ENCODE assay signal across 7 mouse cellular contexts in genomic region chr10:21686060-21686459, GRCm38 (mm10).
DNase-seq lines count a peak whose midpoint lies in the region; ATAC-seq and TF ChIP-seq lines count a peak whose summit lies in the region.

No protein-coding gene starts in this region.

- H3K36me3 ChIP-seq in intestine, embryonic 14.5 days (ENCODE audit: control insufficient read depth, insufficient read depth, low read length): no peaks in the 10 kb centered on the region
- no peaks in the 10 kb centered on the region for H3K36me3 ChIP-seq in liver, embryonic 14.5 days (replicated peaks; ENCODE audit: control insufficient read depth, insufficient read depth, low read depth)

- H3K4me1 ChIP-seq in intestine, embryonic 14.5 days (replicated peaks; ENCODE audit: control insufficient read depth, insufficient read depth, low read length): peaks cover 17% of the 10 kb centered on the region
- peaks cover 0 to 13% of the 10 kb centered on the region in 2 experiments; a peak in 2 of 4 replicates for H3K4me1 ChIP-seq in liver, embryonic 14.5 days (replicated peaks; ENCODE audit: control insufficient read depth in 2 of 2, insufficient read depth in 2 of 2, low read length in 1 of 2)
- H3K4me1 ChIP-seq in cerebellum, adult 2 months (ENCODE audit: control insufficient read depth, insufficient read depth, low read length): no peaks in the 10 kb centered on the region

- H3K27me3 ChIP-seq in intestine, embryonic 14.5 days (replicated peaks; ENCODE audit: control insufficient read depth, insufficient read depth, low read length): no peaks in the 10 kb centered on the region
- no peaks in the 10 kb centered on the region for H3K27me3 ChIP-seq in liver, embryonic 14.5 days (ENCODE audit: control insufficient read depth, insufficient read depth, low read length)
- no peaks in the 10 kb centered on the region; the same call in 1 of the 2 replicates for H3K27me3 ChIP-seq in cerebellum, adult 2 months (ENCODE audit: control insufficient read depth, insufficient read depth, low read length)

- no peak overlapping the region for H3K4me2 ChIP-seq in intestine, embryonic 14.5 days (ENCODE audit: low read length)
- H3K4me2 ChIP-seq in liver, embryonic 14.5 days (ENCODE audit: low read depth): no peak overlapping the region

- TF ChIP-seq EP300 in liver, embryonic 14.5 days (IDR thresholded peaks at IDR 0.05; ENCODE audit: low read depth): peak; percentile 11; the same call in 1 of the 2 replicates

- no peak overlapping the region for H3K9ac ChIP-seq in intestine, embryonic 14.5 days (ENCODE audit: low read length)
- H3K9ac ChIP-seq in liver, embryonic 14.5 days (replicated peaks): no peak overlapping the region

- H3K4me3 ChIP-seq in intestine, embryonic 14.5 days (ENCODE audit: low read depth, low read length): no peak overlapping the region
- H3K4me3 ChIP-seq in liver, embryonic 14.5 days (ENCODE audit: insufficient read depth in 1 of 2, low read depth in 2 of 2, low read length in 2 of 2): no peak overlapping the region
- no peak overlapping the region for H3K4me3 ChIP-seq in cerebellum, adult 2 months (replicated peaks; ENCODE audit: insufficient read depth, low read depth, low read length)

- ATAC-seq in intestine, embryonic 14.5 days (replicated peaks; ENCODE audit: low FRiP score, low TSS enrichment, low read depth): peak; percentile 90
- peak; percentile 87 for ATAC-seq in liver, embryonic 14.5 days (ENCODE audit: insufficient read depth)

- no peak for TF ChIP-seq POLR2A in cerebellum, adult 2 months (IDR thresholded peaks at IDR 0.05; ENCODE audit: borderline replicate concordance, insufficient read depth, low read length)

- peak; percentile 20 for DNase-seq in urinary bladder, postnatal 25 days (ENCODE audit: low spot score)
- no peak for DNase-seq in urinary bladder, adult 2 months (ENCODE audit: low spot score)
- peak; percentile 54 for DNase-seq in intestine, embryonic 14.5 days (ENCODE audit: low spot score)
- DNase-seq in liver, embryonic 14.5 days (ENCODE audit: low read depth in 3 of 3, low spot score in 3 of 3): peak; percentile 13 to 37 (median 29)
- DNase-seq in cerebellum, adult 8-10 months: no peak
- no peak for DNase-seq in testis, postnatal 14 days (ENCODE audit: low spot score)
- DNase-seq in cerebellum, adult 2 months: no peak

- no peak for TF ChIP-seq CTCF in liver, embryonic 14.5 days (IDR thresholded peaks at IDR 0.05; ENCODE audit: low read depth)
- no peak for TF ChIP-seq CTCF in cerebellum, adult 2 months (IDR thresholded peaks at IDR 0.05; ENCODE audit: borderline replicate concordance, insufficient read depth, low read depth, low read length)

- H3K9me3 ChIP-seq in intestine, embryonic 14.5 days (ENCODE audit: control insufficient read depth, low read length): no peaks in the 10 kb centered on the region
- no peaks in the 10 kb centered on the region for H3K9me3 ChIP-seq in liver, embryonic 14.5 days (ENCODE audit: control insufficient read depth, low read length)

- 21% methylated on average over 9 of the region's 9 CpGs for WGBS in intestine, embryonic 14.5 days
- 26% methylated on average over 9 of the region's 9 CpGs for WGBS in liver, embryonic 14.5 days (ENCODE audit: insufficient replicate concordance)
- 75% methylated on average over 9 of the region's 9 CpGs for WGBS in cerebellum, adult 2 months

- no peak overlapping the region for H3K27ac ChIP-seq in intestine, embryonic 14.5 days (ENCODE audit: low read depth)
- no peak overlapping the region for H3K27ac ChIP-seq in liver, embryonic 14.5 days
- H3K27ac ChIP-seq in cerebellum, adult 2 months (ENCODE audit: insufficient read depth, low read length): no peak overlapping the region

Comparison
In these comparisons a context has a peak if more than half of its experiments do, and no peak if none do; other contexts are left out.
1. DNase-seq: peak in urinary bladder, postnatal 25 days (single experiment), intestine, embryonic 14.5 days (single experiment) and liver, embryonic 14.5 days (3 of 3); none in urinary bladder, adult 2 months (single experiment), cerebellum, adult 8-10 months (single experiment), testis, postnatal 14 days (single experiment) and cerebellum, adult 2 months (0 of 2).